Mouse (Mus musculus) heart, embryonic 11.5 days (tissue): ENCODE results near the gene Cd320. TPM values are rescaled to one million over a fixed set of nuclear protein-coding genes. Genes with fewer than 3 reads are reported as not detected.
"Not testable (repeated sequence)": the region's sequence is repeated elsewhere in the genome, so short reads cannot be mapped to it uniquely, and the experiment has no call there.

Source experiments
- ATAC-seq: fragments of 200-750 bp; cut with Nextera tagmentation; replicated peaks from 2 replicates; pipeline ENCODE4 v1.8.0; 2017; ENCODE audit warnings: moderate library complexity; ENCODE audit not compliant: insufficient number of reproducible peaks, low FRiP score, low TSS enrichment
- H3K27ac ChIP-seq: fragments of 300-500 bp; sonication (generic); 2 replicates; pipeline ENCODE4 v1.5.1; 2014; ENCODE audit warnings: mild to moderate bottlenecking, low read depth, low read length
- H3K27me3 ChIP-seq: fragments of 300-500 bp; sonication (generic); 2 replicates; pipeline ENCODE4 v1.6.1; 2014; ENCODE audit warnings: mild to moderate bottlenecking, low read length, mixed read lengths; ENCODE audit not compliant: control insufficient read depth, insufficient read depth
- H3K36me3 ChIP-seq: fragments of 300-500 bp; sonication (generic); 2 replicates; pipeline ENCODE4 v1.6.1; 2014; ENCODE audit warnings: mild to moderate bottlenecking, low read length, moderate library complexity, mixed read lengths; ENCODE audit not compliant: control insufficient read depth, insufficient read depth
- H3K4me1 ChIP-seq: fragments of 300-500 bp; sonication (generic); 2 replicates; pipeline ENCODE4 v1.6.1; 2014; ENCODE audit warnings: low read length; ENCODE audit not compliant: control insufficient read depth, insufficient read depth
- H3K4me2 ChIP-seq: fragments of 300-500 bp; sonication (generic); 2 replicates; pipeline ENCODE4 v1.6.1; 2014; ENCODE audit warnings: mild to moderate bottlenecking, moderate library complexity
- H3K4me3 ChIP-seq: fragments of 300-500 bp; sonication (generic); 2 replicates; pipeline ENCODE4 v1.5.1; 2014; ENCODE audit warnings: low read depth, low read length
- H3K9ac ChIP-seq: fragments of 300-500 bp; sonication (generic); 2 replicates; pipeline ENCODE4 v1.6.1; 2014; ENCODE audit warnings: mild to moderate bottlenecking, low read depth, low read length, moderate library complexity
- H3K9me3 ChIP-seq: fragments of 300-500 bp; sonication (generic); replicated peaks from 2 replicates; pipeline ENCODE4 v1.6.1; 2016; ENCODE audit warnings: low read length; ENCODE audit not compliant: control insufficient read depth
- WGBS: fragments of 180-500 bp; shearing (Covaris S2); extraction: QIAGEN DNeasy Blood & Tissue Kit; methylation state at CpG from one replicate; pipeline ENCODE4 v1.1.7; 2014; ENCODE audit not compliant: insufficient replicate concordance; 5-methylcytosine and 5-hydroxymethylcytosine counted together
- microRNA-seq: library from miRNA; unstranded; fragments of <30 nt; microRNA quantifications from one replicate; pipeline ENCODE4, GENCODE M21; 2016; ENCODE audit warnings: borderline number of aligned reads
- polyA plus RNA-seq: library from polyadenylated mRNA; unstranded; fragments of >200 nt; fragmentation: Nextera tagmentation; extraction: Ambion mirVana; gene quantifications from 2 replicates; pipeline ENCODE4 v1.2.1, GENCODE M21; 2014

Cd320 gene
- polyA plus RNA-seq, 1 experiment from 2014 or later: 60.8 TPM

DNA sequence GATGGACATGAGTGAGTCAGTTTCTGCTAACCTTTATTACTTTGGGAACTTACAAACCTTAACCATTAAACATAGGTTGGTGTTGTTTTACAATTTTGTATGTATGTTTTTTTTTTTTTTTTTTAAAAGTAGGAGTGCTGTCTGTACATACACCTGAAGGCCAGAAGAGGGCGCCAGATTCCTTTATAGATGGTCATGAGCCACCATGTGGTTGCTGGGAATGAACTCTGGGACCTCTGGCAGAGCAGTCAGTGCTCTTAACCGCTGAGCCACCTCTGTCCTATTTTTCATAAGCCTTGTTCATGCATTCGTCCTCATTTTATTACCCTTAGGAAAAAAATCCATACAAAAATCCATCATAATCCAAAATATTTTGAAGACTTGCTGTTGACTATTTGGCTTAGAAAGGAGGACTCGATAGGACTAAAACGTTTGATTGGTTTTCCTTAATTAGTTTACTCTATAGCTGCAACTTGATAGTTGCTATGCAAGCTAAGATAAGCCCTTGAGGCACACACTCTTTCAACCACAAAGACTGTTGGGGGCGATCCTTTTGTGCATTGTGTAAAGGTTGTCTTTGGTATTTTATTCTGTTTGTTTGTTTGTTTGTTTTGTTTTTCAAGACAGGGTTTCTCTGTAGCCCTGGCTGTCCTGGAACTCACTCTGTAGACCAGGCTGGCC lies 54.4 kb downstream of the Cd320 start:
- no peak for ATAC-seq
- Histone ChIP-seq H3K36me3 (no peaks in the 10 kb centered on the region), H3K4me3 (no peak overlapping the region), H3K9ac (no peak overlapping the region), H3K27me3 (no peaks in the 10 kb centered on the region), H3K9me3 (no peaks in the 10 kb centered on the region), H3K27ac (no peak overlapping the region), H3K4me2 (no peak overlapping the region), H3K4me1 (peaks cover 3% of the 10 kb centered on the region; the same call in 1 of the 2 replicates)
- 39% methylated on average over 6 of the region's 6 CpGs for WGBS

DNA sequence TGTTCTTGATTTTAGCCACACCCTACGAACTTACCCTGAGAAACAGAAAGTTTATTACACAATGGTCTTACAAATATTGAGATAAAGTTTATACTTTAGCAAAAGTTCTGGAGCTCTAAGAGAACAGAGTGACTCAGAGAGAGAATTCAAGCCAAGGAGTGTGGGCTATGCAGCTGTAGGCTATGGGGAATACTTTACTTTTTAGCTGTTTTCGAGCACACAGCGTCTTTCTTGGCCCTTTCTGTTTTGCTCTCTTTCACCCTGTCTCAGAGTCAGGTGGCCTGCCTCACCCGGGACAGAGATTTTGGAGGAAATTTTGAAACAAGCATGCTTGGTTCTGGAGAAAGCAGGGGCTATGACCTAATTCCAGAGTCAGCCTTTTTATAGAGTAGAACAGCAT lies 55.3 kb downstream of the Cd320 start:
- H3K27me3 ChIP-seq, H3K4me3 ChIP-seq, H3K4me2 ChIP-seq, H3K36me3 ChIP-seq, H3K9me3 ChIP-seq, H3K27ac ChIP-seq, ATAC-seq, H3K4me1 ChIP-seq, H3K9ac ChIP-seq: not testable (repeated sequence)
- 81% methylated on average over 4 of the region's 4 CpGs for WGBS

Small RNA genes within 50 kb of the gene (microRNA-seq; reads per million reads assigned to microRNA genes)
- gene Gm27740: not detected

Other genes with a start within 250 kb of the Cd320 start
- gene Zfp414, start 214.0 kb upstream of the Cd320 start, polyA plus RNA-seq: 56.4 and 59.9 TPM in 2 replicates
- 0.43 and 0.62 TPM in 2 replicates for gene Pram1, start 205.0 kb upstream of the Cd320 start, polyA plus RNA-seq
- gene Hnrnpm, start 156.2 kb upstream of the Cd320 start, polyA plus RNA-seq: 278 and 323 TPM in 2 replicates
- gene March2, start 124.4 kb upstream of the Cd320 start, polyA plus RNA-seq: 73.6 and 83.2 TPM in 2 replicates
- gene Rab11b, start 82.6 kb upstream of the Cd320 start, polyA plus RNA-seq: 254 and 285 TPM in 2 replicates
- gene Angptl4, start 61.3 kb upstream of the Cd320 start, polyA plus RNA-seq: 7.6 and 10.5 TPM in 2 replicates
- 30.1 and 43.2 TPM in 2 replicates for gene Kank3, start 32.6 kb upstream of the Cd320 start, polyA plus RNA-seq
- 654 and 701 TPM in 2 replicates for gene Rps28, start 18.5 kb upstream of the Cd320 start, polyA plus RNA-seq
- 457 and 481 TPM in 2 replicates for gene Ndufa7, start 18.5 kb upstream of the Cd320 start, polyA plus RNA-seq
- not detected in 2 replicates for gene Gm7029, start 30.7 kb downstream of the Cd320 start, polyA plus RNA-seq
- 8.1 and 11.8 TPM in 2 replicates for gene Kifc1, start 47.6 kb downstream of the Cd320 start, polyA plus RNA-seq
- gene Platr17, start 62.0 kb downstream of the Cd320 start, polyA plus RNA-seq: not detected in 2 replicates
- 26.4 and 37.0 TPM in 2 replicates for gene Daxx, start 66.3 kb downstream of the Cd320 start, polyA plus RNA-seq
- gene Tapbp, start 72.8 kb downstream of the Cd320 start, polyA plus RNA-seq: 22.0 and 23.4 TPM in 2 replicates
- gene Zbtb22, start 72.8 kb downstream of the Cd320 start, polyA plus RNA-seq: 7.2 and 7.8 TPM in 2 replicates
- 25.8 and 27.8 TPM in 2 replicates for gene Rgl2, start 86.5 kb downstream of the Cd320 start, polyA plus RNA-seq
- 147 and 151 TPM in 2 replicates for gene Pfdn6, start 97.3 kb downstream of the Cd320 start, polyA plus RNA-seq
- 18.3 and 19.7 TPM in 2 replicates for gene Wdr46, start 97.6 kb downstream of the Cd320 start, polyA plus RNA-seq
- 2.8 and 5.9 TPM in 2 replicates for gene B3galt4, start 108.4 kb downstream of the Cd320 start, polyA plus RNA-seq
- gene Vps52, start 112.7 kb downstream of the Cd320 start, polyA plus RNA-seq: 28.1 and 29.5 TPM in 2 replicates
- gene Rps18, start 112.9 kb downstream of the Cd320 start, polyA plus RNA-seq: 1,135 and 1,150 TPM in 2 replicates
- gene H2-K1, start 157.3 kb downstream of the Cd320 start, polyA plus RNA-seq: 13.8 and 13.9 TPM in 2 replicates
- 3.9 and 4.4 TPM in 2 replicates for gene Ring1, start 181.6 kb downstream of the Cd320 start, polyA plus RNA-seq
- gene H2-Ke6, start 185.0 kb downstream of the Cd320 start, polyA plus RNA-seq: 29.4 and 35.5 TPM in 2 replicates
- gene Slc39a7, start 188.6 kb downstream of the Cd320 start, polyA plus RNA-seq: 61.4 and 67.2 TPM in 2 replicates
- 13.8 and 14.6 TPM in 2 replicates for gene Rxrb, start 188.7 kb downstream of the Cd320 start, polyA plus RNA-seq
- gene Col11a2, start 196.3 kb downstream of the Cd320 start, polyA plus RNA-seq: 0.31 and 0.70 TPM in 2 replicates
- 0.34 and 1.2 TPM in 2 replicates for gene H2-Oa, start 249.2 kb downstream of the Cd320 start, polyA plus RNA-seq